Mouse (Mus musculus): ENCODE measurements around the gene Armcx1. TPM values are rescaled to one million over a fixed set of nuclear protein-coding genes. Genes with fewer than 3 reads are reported as not detected.

Armcx1 gene
- total and polyA plus RNA-seq, 3 experiments, result 0.08 TPM; not detected in 2

DNA sequence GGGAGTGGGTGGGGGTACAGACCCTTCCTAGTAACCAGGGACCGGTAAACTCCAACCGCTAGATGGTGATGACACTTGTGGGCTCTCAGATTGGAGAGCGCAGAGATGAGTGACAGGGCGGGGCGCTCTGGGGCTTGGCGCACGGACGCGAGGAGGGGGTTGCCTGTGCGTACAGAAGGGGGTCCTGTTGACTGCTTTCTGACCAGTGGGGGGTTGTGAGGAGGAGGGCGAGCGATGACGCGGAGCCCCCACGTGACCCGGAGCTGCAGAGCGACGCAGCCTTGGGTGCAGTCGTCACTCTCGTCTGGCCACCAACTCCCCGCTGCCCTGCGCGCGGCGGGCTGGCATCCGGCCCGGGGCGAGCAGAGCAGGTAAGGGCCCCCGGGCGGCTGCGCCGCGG is 31.5 kb upstream of the Armcx1 start, which contains the start of gene Armcx4 (continued):
- TF ChIP-seq TBP (conservative IDR thresholded peaks at IDR 0.05; ENCODE audit: low read depth, low read length), result no peak
- TF ChIP-seq ETS1 (conservative IDR thresholded peaks at IDR 0.05; ENCODE audit: low read depth, low read length), result no peak
- no peak for TF ChIP-seq RAD21 (IDR thresholded peaks at IDR 0.05; ENCODE audit: low read depth, low read length)
- no peak for TF ChIP-seq CHD1 (IDR thresholded peaks at IDR 0.05; ENCODE audit: low read depth, low read length)
- TF ChIP-seq POLR2AphosphoS2 (IDR thresholded peaks at IDR 0.05; ENCODE audit: low read depth, low read length), result no peak

DNA sequence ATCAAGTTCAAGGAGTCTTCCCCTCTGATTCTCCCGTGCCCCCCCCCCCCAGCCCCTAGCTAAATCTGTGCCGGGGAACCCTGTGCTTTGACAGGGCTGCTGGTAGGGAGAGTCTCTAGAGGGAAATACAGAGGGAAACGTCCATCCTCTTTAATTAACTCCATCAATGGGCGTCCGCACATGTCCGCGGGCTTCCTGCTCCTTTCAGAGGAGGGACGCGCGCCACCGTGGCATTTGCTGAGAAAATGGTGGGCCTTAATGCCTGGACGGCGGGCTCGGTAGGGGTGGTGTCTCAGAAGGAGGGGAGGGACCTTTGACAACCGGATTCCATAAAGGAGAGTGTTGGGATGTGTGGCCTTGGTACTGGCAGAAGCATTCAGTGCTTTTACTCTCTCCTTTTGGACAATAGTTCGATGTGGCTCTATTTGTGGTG is 31.0 kb upstream of the Armcx1 start:
- in situ Hi-C loops (cut with MboI; ENCODE audit: low pct_ligation_motif_present, low pct_unique_long_range_greater_than_20kb, low sequenced_read_pairs) (no loop called here), dilution Hi-C loops (cut with MboI; ENCODE audit: extremely low pct_ligation_motif_present, extremely low pct_unique_long_range_greater_than_20kb, low sequenced_read_pairs) (no loop called here)
- Histone ChIP-seq H3K79me2 (replicated peaks; ENCODE audit: control insufficient read depth, extremely low read depth, insufficient read depth, poor library complexity, severe bottlenecking) (no peaks in the 10 kb centered on the region), H3K4me1 (ENCODE audit: control insufficient read depth in 1 of 2, insufficient read depth in 2 of 2) (no peaks in the 10 kb centered on the region; a peak in 1 of 4 replicates), H3K4me2 (ENCODE audit: insufficient read depth, low read depth, poor library complexity, severe bottlenecking) (peak overlapping the region; percentile 15; the same call in 1 of the 2 replicates), H3K9ac (ENCODE audit: insufficient read depth, low read depth) (peak overlapping the region; percentile 73), H3K4me3 (replicated peaks in 1 of 3; ENCODE audit: low read depth in 2 of 3, low read length in 2 of 3, poor library complexity in 1 of 3) (peak overlapping the region in 2 of 3 experiments; percentile 14 to 39), H3K9me3 (replicated peaks; ENCODE audit: low read length) (no peaks in the 10 kb centered on the region), H3K27me3 (replicated peaks) (no peaks in the 10 kb centered on the region), H3K36me3 (replicated peaks in 1 of 2; ENCODE audit: control insufficient read depth in 1 of 2, insufficient read depth in 1 of 2, low read length in 1 of 2) (peaks cover 0 to 9% of the 10 kb centered on the region in 2 experiments), H3K27ac (ENCODE audit: insufficient read depth, low read depth) (no peak overlapping the region)
- DNase-seq (ENCODE audit: extremely low read depth), result no peak
- no peak for TF ChIP-seq MAZ (IDR thresholded peaks at IDR 0.05; ENCODE audit: low read depth, low read length)
- no peak for TF ChIP-seq USF1 (IDR thresholded peaks at IDR 0.05; ENCODE audit: low read depth, low read length)
- no peak for TF ChIP-seq POLR2A (IDR thresholded peaks at IDR 0.05; ENCODE audit: low read depth, low read length)
- no peak for TF ChIP-seq TCF12 (IDR thresholded peaks at IDR 0.05; ENCODE audit: low read depth, low read length)
- no peak for TF ChIP-seq SIN3A (IDR thresholded peaks at IDR 0.05; ENCODE audit: low read length)
- TF ChIP-seq NRF1 (IDR thresholded peaks at IDR 0.05; ENCODE audit: low read depth, low read length), result no peak
- TF ChIP-seq HCFC1 (IDR thresholded peaks at IDR 0.05; ENCODE audit: low read depth, low read length), result no peak

DNA sequence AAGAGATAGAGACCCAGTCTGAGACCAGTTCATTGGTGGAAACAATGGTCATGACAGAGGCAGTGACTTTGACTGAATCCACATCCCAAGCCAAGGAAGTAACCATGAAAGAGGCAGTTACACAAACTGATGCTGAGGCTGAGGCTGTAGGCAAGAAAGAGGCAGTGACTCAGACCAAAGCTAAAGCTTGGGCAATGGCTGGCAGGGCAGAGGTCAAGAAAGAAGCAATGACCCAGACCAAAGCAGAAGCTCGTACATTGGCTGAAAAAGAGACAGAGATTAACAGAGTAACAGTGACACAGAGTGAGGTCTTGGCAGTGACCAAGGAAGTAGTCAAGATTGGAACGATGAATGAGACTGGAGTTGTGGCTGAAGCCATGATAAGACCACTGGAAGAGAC is 28.1 kb upstream of the Armcx1 start:
- no peaks in the 10 kb centered on the region for H3K9me3 ChIP-seq (replicated peaks; ENCODE audit: low read length)
- H3K4me3 ChIP-seq (replicated peaks in 1 of 3; ENCODE audit: low read depth in 2 of 3, low read length in 2 of 3, poor library complexity in 1 of 3), result no peak overlapping the region
- H3K79me2 ChIP-seq (replicated peaks; ENCODE audit: control insufficient read depth, extremely low read depth, insufficient read depth, poor library complexity, severe bottlenecking), result no peaks in the 10 kb centered on the region
- in situ Hi-C loops (cut with MboI; ENCODE audit: low pct_ligation_motif_present, low pct_unique_long_range_greater_than_20kb, low sequenced_read_pairs), result no loop called here
- H3K27me3 ChIP-seq (replicated peaks), result no peaks in the 10 kb centered on the region
- no peak for DNase-seq (ENCODE audit: extremely low read depth)
- H3K9ac ChIP-seq (ENCODE audit: insufficient read depth, low read depth), result no peak overlapping the region
- peaks cover 0 to 9% of the 10 kb centered on the region in 2 experiments for H3K36me3 ChIP-seq (replicated peaks in 1 of 2; ENCODE audit: control insufficient read depth in 1 of 2, insufficient read depth in 1 of 2, low read length in 1 of 2)
- no peak overlapping the region for H3K4me2 ChIP-seq (ENCODE audit: insufficient read depth, low read depth, poor library complexity, severe bottlenecking)
- TF ChIP-seq ZC3H11A (IDR thresholded peaks at IDR 0.05; ENCODE audit: low read depth, low read length) (no peak), JUN (IDR thresholded peaks at IDR 0.05; ENCODE audit: insufficient read depth, low read depth, low read length) (no peak), SIN3A (IDR thresholded peaks at IDR 0.05; ENCODE audit: low read length) (no peak), EP300 (IDR thresholded peaks at IDR 0.05; ENCODE audit: low read length) (no peak), MAFK (IDR thresholded peaks at IDR 0.05; ENCODE audit: insufficient replicate concordance, low read length) (no peak), ZKSCAN1 (IDR thresholded peaks at IDR 0.05; ENCODE audit: borderline replicate concordance, low read depth, low read length) (no peak), E2F4 (IDR thresholded peaks at IDR 0.05; ENCODE audit: insufficient replicate concordance, low read depth, low read length) (no peak), MXI1 (IDR thresholded peaks at IDR 0.05; ENCODE audit: low read depth, low read length) (no peak), POLR2A (IDR thresholded peaks at IDR 0.05; ENCODE audit: low read depth, low read length) (no peak), SMC3 (IDR thresholded peaks at IDR 0.05; ENCODE audit: low read depth, low read length) (no peak), KAT2A (IDR thresholded peaks at IDR 0.05; ENCODE audit: insufficient replicate concordance, low read length) (no peak), GABPA (IDR thresholded peaks at IDR 0.05; ENCODE audit: insufficient replicate concordance, low read depth, low read length) (no peak), TCF12 (IDR thresholded peaks at IDR 0.05; ENCODE audit: low read depth, low read length) (no peak), BHLHE40 (IDR thresholded peaks at IDR 0.05; ENCODE audit: low read depth, low read length) (no peak), NELFE (IDR thresholded peaks at IDR 0.05; ENCODE audit: low read depth, low read length) (no peak), CTCF (conservative IDR thresholded peaks at IDR 0.05 in 1 of 2, IDR thresholded peaks at IDR 0.05 in 1 of 2; ENCODE audit: low read depth in 2 of 2, low read length in 2 of 2) (no peak), HCFC1 (IDR thresholded peaks at IDR 0.05; ENCODE audit: low read depth, low read length) (no peak)
- dilution Hi-C loops (cut with MboI; ENCODE audit: extremely low pct_ligation_motif_present, extremely low pct_unique_long_range_greater_than_20kb, low sequenced_read_pairs), result no loop called here
- no peak overlapping the region for H3K27ac ChIP-seq (ENCODE audit: insufficient read depth, low read depth)
- H3K4me1 ChIP-seq (ENCODE audit: control insufficient read depth in 1 of 2, insufficient read depth in 2 of 2), result no peaks in the 10 kb centered on the region; a peak in 1 of 4 replicates

Data from CH12.LX (cell line).